Mouse (Mus musculus): ENCODE measurements around the gene Depdc7. TPM values are rescaled to one million over a fixed set of nuclear protein-coding genes. Genes with fewer than 3 reads are reported as not detected.

The Depdc7 gene
- total RNA-seq, 1 experiment from 2014 or later: 0.58 TPM

DNA sequence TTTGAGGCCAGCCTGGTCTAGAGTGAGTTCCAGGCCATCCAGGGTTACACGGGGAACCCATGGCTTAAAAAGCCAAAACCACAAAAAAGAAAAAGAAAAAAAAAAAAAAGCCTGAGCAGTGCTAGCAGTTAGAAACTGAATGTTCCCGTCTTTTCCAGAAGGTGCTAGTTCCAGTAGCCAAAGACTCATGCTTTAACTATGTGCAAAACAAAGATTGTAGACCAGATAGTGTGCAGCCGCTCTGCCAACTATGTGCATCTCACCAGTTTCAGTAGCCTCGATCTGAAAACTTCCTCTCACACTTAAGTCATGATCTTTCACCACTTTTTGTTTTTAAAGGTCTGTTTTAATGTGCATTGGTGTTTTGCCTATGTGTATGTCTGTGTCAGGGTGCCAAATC lies 24.9 kb downstream of the Depdc7 start:
- no peak for ATAC-seq (ENCODE audit: extremely low read depth, insufficient number of reproducible peaks, low FRiP score, poor library complexity, severe bottlenecking)

DNA sequence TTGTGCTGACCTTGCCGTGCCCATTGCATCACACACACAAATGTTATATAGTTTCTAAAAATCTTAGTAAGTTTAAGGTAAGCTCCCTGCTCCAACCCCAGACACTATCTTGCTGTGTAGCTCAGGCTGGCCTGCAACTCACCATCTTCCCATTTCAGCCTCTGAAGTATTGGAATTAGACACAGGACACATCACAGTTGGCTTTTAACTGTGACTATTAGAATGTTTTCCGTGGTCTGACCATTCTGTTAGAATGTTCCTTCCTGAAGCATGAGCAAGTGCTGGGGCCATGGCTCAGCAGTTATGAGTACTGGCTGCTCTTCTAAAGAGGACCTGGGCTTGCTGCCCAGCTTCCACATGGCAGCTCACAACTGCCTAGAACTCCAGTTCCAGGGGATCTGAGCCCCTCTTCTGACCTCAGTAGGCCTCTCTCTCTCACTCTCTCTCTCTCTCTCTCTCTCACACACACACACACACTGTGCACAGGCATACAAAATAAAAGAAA lies 25.4 kb downstream of the Depdc7 start:
- ATAC-seq (ENCODE audit: extremely low read depth, insufficient number of reproducible peaks, low FRiP score, poor library complexity, severe bottlenecking): no peak

DNA sequence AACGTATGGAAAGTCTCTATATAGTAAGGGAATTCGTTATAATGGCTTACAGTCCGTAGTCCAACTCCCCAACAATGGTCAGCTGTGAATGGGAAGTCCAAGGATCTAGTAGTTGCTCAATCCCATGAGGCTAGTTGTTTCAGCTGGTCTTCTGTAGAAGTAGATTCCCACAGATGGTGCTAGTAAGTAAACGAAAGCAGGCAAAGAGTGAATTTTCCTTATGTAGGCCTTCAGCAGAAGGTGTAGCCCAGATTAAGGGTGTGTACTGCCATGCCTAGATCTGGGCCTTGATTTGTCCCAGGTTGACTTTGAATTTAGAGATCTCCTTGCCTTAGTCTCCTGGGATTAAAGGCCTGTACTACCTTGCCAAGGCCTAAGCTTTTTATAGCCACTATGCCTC lies 26.4 kb downstream of the Depdc7 start, which contains the start of gene Pin1rt1:
Gene Pin1rt1 (minus strand): TSS at position 101 of the 400 bp plus-strand sequence.
- no peak for ATAC-seq (ENCODE audit: extremely low read depth, insufficient number of reproducible peaks, low FRiP score, poor library complexity, severe bottlenecking)

DNA sequence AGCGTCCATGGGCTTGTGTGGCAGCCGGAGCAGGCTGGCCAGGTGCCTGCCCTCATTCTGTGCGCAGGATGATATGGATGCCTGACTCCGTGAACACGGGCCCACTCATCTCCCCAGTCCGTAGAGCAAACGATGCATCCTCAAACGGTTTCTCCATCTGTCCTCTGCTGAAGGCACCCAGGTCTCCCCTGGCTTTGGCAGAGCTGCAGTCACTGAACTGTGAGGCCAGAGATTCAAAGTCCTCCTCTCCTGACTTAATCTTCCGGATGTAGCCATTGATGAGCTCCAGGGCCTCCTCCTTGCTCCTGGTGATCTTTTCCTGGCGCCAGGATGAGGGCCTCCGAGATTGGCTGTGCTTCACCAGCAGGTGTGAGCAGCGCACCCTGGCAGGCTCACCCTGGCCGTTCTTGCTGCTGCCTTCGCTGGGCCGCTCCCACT lies 28.4 kb downstream of the Depdc7 start:
- no peak for ATAC-seq (ENCODE audit: extremely low read depth, insufficient number of reproducible peaks, low FRiP score, poor library complexity, severe bottlenecking)

DNA sequence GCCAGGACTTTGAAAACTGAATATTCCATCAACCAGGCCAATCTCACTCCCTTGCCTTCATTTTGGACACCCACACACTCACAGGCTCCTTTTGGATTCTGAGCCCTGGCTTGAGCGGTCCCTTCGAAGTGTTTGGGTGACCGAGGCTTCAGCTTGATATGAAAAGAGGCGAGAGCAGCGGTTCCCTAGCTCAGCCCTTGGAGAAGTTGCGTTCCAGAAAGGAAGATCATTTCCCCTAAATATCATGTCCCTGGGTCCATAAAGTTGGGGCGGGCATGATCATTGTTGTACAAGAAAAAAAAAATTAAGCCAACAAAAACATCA lies 30.2 kb downstream of the Depdc7 start:
- no peak for ATAC-seq (ENCODE audit: extremely low read depth, insufficient number of reproducible peaks, low FRiP score, poor library complexity, severe bottlenecking)

DNA sequence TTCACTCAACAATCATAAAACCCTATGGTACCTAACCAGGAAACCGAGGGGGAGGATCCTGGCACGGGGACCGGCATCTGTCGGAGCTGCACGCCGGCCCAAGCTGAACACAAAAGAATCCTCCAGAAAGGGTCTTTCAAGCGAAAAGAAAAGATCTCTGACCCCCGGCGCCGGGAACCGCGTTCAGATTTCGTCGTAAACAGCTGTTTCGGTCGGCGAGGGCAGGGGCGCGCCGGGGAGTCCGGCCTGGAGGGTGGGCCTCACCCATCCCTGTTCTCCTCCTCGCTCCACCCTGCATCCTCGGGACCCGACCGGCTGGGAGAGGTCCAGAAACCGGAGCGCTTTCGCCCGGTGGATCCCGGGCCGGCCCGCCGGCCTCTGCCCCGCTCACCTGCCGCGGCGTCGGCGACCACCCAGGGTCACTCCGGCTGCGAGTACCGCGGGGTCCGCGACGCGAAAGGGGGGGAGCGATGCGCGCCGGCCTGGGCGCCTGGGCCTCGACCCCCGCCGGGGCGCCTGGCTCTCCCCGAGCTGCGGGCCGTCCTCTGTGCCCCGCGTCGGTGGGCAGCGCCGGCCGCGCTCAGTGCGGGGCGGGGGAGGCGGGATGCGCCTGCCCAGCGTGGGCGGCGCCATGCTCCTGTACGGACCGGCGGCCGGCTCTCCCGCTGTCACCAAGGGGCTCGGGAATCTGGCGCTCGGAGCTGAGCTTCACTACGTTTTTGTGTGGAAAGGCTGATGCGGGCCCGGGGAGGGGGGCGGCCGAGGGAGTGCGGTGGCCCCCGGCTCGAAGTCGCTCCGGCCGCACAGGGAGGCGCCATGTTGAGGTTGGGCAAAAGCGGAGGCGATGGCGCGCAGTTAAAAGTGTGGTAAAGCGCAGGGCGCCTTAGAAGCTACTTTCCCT lies 30.8 kb downstream of the Depdc7 start, which contains the start of gene Tcp11l1:
Gene Tcp11l1 (minus strand): TSS at position 585 of the 901 bp plus-strand sequence.
- no peak for ATAC-seq (ENCODE audit: extremely low read depth, insufficient number of reproducible peaks, low FRiP score, poor library complexity, severe bottlenecking)

DNA sequence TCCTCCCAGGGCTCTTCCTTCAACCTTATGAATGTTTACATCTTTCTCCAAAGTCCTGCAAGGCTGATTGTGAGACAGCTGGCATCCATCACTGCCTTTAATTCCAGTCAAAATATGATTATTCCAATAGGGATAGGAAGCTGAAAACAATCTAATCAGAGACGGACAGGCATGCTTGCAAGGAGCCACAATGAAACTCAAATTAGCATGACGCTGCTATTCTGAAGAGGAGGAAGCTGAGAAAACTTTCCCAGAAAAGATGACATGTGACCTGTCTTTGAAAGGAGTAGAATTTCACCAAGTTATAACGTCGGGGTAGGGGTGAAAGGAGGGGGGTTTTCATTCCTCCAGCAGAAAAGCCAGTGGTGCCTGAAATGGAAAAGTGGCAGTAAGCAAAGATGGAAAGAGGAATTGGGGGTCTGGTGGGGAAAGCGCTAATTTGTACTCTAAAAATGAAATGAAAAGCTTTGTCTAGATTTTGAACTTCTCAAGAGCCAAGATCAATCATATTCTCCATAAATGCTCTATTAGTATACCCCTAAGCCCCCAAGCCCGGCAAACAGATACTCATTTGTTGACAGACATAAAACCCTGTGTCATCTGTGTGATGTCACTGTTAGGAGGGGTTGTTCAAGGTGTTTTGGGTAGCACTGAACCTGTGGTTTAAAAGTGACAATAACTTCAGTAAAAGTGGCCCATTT lies 31.9 kb downstream of the Depdc7 start:
- no peak for ATAC-seq (ENCODE audit: extremely low read depth, insufficient number of reproducible peaks, low FRiP score, poor library complexity, severe bottlenecking)

DNA sequence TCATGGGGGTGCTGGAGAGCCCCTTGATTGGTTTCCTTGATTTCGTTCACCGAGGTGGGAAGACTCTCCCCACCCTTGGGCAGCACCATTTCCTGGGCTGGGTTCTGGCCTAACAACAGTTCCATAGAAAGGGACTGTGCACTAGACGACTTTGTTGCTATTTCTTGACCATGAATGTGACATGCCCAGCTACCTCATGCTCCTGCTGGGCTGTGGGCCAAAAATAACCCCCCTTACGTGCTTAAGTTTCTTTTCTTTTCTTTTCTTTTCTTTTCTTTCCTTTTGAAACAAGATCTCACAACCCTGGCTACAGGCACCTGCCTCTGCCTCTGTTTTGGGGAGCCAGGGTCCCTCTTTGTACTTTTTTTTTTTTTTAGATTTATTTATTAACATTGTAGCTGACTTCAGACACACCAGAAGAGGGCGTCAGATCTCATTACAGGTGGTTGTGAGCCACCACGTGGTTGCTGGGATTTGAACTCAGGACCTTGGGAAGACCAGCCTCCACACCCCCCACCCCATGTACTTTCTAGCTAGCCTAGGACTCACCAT lies 32.8 kb downstream of the Depdc7 start:
- no peak for ATAC-seq (ENCODE audit: extremely low read depth, insufficient number of reproducible peaks, low FRiP score, poor library complexity, severe bottlenecking)

DNA sequence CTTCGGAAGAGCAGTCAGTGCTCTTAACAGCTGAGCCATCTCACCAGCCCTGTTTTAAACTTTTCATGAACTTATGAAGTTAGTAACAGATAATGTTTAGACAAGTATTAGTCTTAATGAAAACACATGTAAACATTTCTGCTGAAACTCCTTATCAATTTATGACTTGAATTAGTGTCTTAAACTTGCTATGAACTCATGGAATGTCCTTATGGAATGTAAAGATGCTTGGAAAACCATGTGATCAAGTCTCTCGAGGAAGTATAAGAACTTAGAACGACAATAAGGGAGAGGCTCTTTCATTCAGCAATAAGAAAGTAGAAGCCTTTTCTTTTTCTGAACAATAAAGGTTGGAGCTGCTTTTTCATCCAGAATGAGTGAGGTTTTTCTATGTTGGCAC lies 38.3 kb downstream of the Depdc7 start:
- ATAC-seq (ENCODE audit: extremely low read depth, insufficient number of reproducible peaks, low FRiP score, poor library complexity, severe bottlenecking): no peak

DNA sequence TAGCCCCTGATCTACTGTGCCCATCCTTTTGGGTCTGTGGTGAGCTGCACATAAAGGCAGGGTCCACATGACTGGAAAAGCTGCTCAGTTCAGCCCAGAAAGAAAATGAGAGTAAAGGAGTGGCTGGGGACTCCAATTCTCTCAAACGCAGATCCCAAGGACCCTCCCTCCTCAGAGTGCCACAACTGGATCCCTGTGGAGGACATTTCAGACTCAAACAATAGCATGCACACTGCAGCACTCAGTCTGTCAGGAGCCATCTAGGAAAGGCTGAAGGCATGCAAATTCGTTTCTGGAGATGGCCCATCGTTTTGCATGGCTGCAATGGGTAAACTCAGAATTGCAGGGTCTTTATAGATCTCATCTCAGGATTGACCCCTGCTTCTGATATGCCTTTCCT lies 39.5 kb downstream of the Depdc7 start:
- no peak for ATAC-seq (ENCODE audit: extremely low read depth, insufficient number of reproducible peaks, low FRiP score, poor library complexity, severe bottlenecking)

DNA sequence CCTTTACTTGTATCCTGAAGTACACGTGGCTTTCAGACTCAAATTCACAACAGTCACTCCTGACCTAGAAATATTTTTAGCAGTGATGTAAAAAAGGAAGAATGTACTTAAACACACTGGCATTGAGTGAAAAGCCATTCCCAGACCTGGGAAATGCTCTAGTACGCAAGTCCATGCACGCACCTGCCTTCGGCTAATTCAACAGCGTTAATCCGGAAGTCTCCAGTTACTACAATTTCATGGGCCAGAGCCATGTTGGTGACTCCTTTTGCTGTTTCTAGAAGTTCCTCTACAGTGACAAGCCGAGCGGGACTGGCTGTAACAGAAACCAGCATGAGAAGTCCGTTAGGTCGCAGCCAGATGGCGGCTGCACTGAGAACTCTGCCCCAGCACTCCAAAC lies 43.0 kb downstream of the Depdc7 start:
- no peak for ATAC-seq (ENCODE audit: extremely low read depth, insufficient number of reproducible peaks, low FRiP score, poor library complexity, severe bottlenecking)

DNA sequence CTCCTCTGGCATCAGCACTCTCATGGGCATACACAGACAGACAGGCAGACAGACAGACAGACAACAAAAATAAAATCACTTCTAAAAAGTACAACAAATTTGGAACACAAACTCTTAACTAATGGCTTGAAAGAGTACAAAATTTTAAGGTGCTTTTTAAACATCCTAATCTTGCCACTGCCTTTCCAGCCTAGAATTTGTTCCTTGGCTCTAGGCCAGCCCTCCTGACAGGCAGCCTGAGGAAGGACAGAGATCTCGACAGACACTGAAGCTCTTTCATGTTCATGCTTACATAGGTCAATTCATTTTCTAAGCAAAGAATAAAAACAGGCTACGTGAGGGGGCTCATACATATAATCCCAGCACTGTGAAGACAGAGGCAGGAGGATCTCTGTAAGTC lies 50.1 kb downstream of the Depdc7 start:
- ATAC-seq (ENCODE audit: extremely low read depth, insufficient number of reproducible peaks, low FRiP score, poor library complexity, severe bottlenecking): no peak

DNA sequence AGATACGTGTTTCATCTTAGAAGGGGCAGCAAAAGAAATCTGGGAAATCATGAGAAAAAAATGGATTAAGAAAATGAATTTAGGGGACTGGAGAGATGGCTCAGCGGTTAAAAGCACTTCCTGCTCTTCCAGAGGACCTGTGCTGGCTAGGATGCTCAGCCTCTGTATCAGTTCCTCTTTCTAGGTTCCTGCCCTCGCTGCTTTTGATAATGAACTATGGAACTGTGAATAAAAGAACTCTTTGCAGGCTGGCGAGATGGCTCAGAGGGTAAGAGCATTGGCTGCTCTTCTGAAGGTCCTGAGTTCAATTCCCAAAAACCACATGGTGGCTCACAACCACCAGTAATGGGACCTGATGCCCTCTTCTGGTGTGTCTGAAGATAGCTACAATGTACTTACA lies 52.0 kb downstream of the Depdc7 start:
- ATAC-seq (ENCODE audit: extremely low read depth, insufficient number of reproducible peaks, low FRiP score, poor library complexity, severe bottlenecking): 0 out of 2 replicates have a peak, but pooled peaks have one; percentile 23

DNA sequence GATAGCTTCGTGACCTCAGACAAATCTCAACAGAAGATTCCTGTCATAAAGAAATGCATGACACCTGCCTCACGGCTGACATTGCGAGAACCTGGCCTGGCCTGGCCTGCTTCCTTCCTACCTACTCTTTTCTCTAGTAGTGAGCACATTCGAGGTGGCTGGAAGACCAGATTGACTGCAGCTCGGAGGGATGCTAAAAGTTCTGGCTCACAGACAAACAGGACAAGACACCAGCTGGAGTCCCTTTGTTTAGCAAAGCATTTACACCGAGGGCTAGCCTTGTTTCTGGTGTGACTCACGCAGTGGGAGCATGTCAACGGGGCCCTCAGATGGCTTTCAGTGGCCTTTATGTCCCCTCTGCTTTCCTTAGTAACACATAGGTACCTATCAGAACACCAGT lies 54.0 kb downstream of the Depdc7 start:
- ATAC-seq (ENCODE audit: extremely low read depth, insufficient number of reproducible peaks, low FRiP score, poor library complexity, severe bottlenecking): no peak

DNA sequence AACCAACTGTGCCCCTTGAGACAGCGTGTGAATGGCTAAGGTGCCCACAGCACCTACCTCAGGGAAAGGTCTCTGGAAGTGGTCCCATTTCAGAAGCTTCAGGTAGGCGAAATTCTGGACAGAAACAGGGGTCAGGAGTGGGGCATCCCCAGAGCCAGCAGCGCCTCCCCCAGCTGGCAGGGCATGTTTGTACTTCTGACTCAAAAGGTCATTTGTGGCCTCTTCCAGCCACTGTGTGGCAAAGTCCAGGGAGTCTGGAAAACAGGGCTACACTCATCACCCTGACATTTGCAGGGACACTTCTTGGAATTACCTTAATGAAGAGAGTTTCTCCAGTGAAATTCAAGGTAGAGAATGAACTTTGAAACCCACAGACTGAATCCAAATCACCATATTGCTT lies 54.4 kb downstream of the Depdc7 start:
- ATAC-seq (ENCODE audit: extremely low read depth, insufficient number of reproducible peaks, low FRiP score, poor library complexity, severe bottlenecking): no peak

DNA sequence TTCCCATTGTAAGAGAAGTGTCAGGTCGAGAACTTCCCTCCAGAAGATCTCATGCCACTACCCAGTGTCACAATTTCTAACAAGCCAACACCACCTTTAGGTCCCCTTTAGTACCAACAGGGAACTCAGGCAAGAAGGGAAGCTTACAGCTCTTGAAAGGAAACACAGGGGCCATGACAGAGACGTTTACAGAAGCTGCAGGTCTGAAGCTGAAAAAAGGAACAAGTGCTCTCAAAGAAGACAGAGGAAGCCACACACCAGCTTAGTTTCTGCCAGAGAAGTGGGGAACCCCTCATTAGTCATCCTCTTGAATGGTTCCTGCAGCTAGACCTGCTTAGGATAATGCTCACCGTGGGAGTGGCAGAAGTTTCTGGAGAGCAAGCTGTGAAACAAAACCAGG lies 55.4 kb downstream of the Depdc7 start:
- ATAC-seq (ENCODE audit: extremely low read depth, insufficient number of reproducible peaks, low FRiP score, poor library complexity, severe bottlenecking): 0 out of 2 replicates have a peak, but pooled peaks have one; percentile 11

DNA sequence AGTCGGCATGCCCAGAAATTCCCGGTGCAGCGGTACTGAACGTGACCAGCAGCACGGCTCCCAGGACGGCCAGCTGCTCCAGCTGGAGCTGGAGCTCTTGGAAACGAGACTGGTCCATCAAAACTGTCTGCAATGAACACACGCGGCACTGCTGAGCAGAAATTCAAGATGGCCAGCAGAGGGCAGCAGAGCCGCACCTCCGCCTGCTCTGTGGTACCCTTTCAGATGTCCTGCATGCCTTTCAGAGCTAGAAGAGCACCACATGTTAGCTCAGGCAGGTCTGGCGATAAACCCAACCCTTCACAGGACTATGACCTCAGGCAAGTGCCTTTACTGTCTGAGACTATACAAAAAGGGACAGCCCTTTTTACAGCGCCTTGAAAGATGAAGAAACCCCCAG lies 57.3 kb downstream of the Depdc7 start:
- no peak for ATAC-seq (ENCODE audit: extremely low read depth, insufficient number of reproducible peaks, low FRiP score, poor library complexity, severe bottlenecking)

DNA sequence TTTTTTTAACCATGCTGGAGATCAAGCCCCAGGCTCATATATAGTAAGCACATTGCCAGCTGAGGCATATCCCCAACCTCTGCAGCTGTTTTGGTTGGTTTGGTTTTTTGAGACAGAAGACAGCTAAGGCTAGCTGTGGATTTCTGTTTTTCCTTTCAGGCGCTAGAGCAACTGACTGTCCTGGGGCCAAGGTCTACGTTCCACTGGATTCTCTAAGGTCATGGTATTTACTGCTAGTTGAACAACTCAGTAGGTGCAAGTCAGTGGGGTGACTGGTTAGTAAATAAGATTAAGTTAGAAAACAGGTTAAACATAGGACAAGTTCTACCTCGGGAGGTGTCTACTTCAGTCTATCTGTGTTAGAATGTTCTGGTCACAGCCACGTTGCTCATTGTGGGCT lies 57.9 kb downstream of the Depdc7 start:
- ATAC-seq (ENCODE audit: extremely low read depth, insufficient number of reproducible peaks, low FRiP score, poor library complexity, severe bottlenecking): no peak

DNA sequence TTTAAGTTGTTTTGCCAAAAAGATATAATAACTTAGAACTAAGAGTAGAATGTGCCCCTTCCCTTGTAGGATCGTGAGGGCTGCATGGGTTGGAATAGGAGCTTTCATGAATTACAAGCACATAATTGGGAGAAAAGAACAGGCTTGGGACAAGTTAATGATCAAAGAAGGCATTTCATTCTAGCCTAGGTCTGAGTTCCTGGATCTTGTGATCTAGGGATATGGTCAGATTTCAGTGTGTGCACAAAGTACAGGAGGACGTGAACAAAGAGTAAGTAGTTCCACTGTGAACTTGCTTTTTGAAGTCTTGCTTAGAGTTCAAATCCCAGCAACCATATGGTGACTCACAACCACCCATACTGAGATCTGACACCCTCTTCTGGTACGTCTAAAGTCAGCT lies 65.4 kb downstream of the Depdc7 start:
- ATAC-seq (ENCODE audit: extremely low read depth, insufficient number of reproducible peaks, low FRiP score, poor library complexity, severe bottlenecking): no peak

Measured in neutrophil, adult 5-6 weeks (primary cell).